Mouse (Mus musculus): ENCODE results near the gene Col16a1. TPM values are rescaled to one million over a fixed set of nuclear protein-coding genes. Genes with fewer than 3 reads are reported as not detected.

The Col16a1 gene
- total RNA-seq, 1 experiment: 4.9 TPM

- Histone ChIP-seq H3K9ac (ENCODE audit: insufficient read depth, low read depth, low read length, poor library complexity, severe bottlenecking) (no peak overlapping the region), H3K4me3 (ENCODE audit: insufficient read depth in 1 of 2, low read depth in 1 of 2, low read length in 2 of 2, poor library complexity in 1 of 2, severe bottlenecking in 1 of 2) (no peak overlapping the region), H3K27ac (ENCODE audit: insufficient read depth, low read depth, low read length, poor library complexity, severe bottlenecking) (no peak overlapping the region), H3K4me1 (ENCODE audit: control insufficient read depth in 2 of 2, insufficient read depth in 2 of 2, low read length in 2 of 2, poor library complexity in 1 of 2) (no peaks in the 10 kb centered on the region; a peak in 1 of 4 replicates), H3K36me3 (ENCODE audit: control insufficient read depth, insufficient read depth, low read length, poor library complexity, severe bottlenecking) (no peaks in the 10 kb centered on the region), H3K9me3 (ENCODE audit: control insufficient read depth, insufficient read depth, low read depth, low read length) (no peaks in the 10 kb centered on the region)
- in situ Hi-C loops (cut with MboI; ENCODE audit: low sequenced_read_pairs in 2 of 2, unreplicated experiment in 2 of 2): no loop called here
- DNase-seq (ENCODE audit: low read depth, low spot score): no peak
- TF ChIP-seq MAFK (IDR thresholded peaks at IDR 0.05; ENCODE audit: insufficient read depth, low read depth, low read length) (no peak), HCFC1 (IDR thresholded peaks at IDR 0.05; ENCODE audit: borderline replicate concordance, insufficient read depth, low read length) (no peak), ZC3H11A (IDR thresholded peaks at IDR 0.05; ENCODE audit: borderline replicate concordance, low read depth, low read length) (no peak), ZNF384 (IDR thresholded peaks at IDR 0.05; ENCODE audit: low read depth, low read length) (no peak), CHD2 (IDR thresholded peaks at IDR 0.05; ENCODE audit: low read depth, low read length) (no peak)
Measured at GRCm38 (mm10) chr4:130081345-130082190, 33.9 kb downstream of the Col16a1 start.

GRCm38 (mm10) chr4:130082211-130082610 is 34.6 kb downstream of the Col16a1 start:
- no peak overlapping the region for H3K4me3 ChIP-seq (ENCODE audit: insufficient read depth in 1 of 2, low read depth in 1 of 2, low read length in 2 of 2, poor library complexity in 1 of 2, severe bottlenecking in 1 of 2)
- H3K36me3 ChIP-seq (ENCODE audit: control insufficient read depth, insufficient read depth, low read length, poor library complexity, severe bottlenecking): no peaks in the 10 kb centered on the region
- DNase-seq (ENCODE audit: low read depth, low spot score): no peak
- no peak overlapping the region for H3K27ac ChIP-seq (ENCODE audit: insufficient read depth, low read depth, low read length, poor library complexity, severe bottlenecking)
- TF ChIP-seq ZNF384 (IDR thresholded peaks at IDR 0.05; ENCODE audit: low read depth, low read length) (no peak), ZC3H11A (IDR thresholded peaks at IDR 0.05; ENCODE audit: borderline replicate concordance, low read depth, low read length) (no peak), CHD2 (IDR thresholded peaks at IDR 0.05; ENCODE audit: low read depth, low read length) (no peak), MAFK (IDR thresholded peaks at IDR 0.05; ENCODE audit: insufficient read depth, low read depth, low read length) (no peak), HCFC1 (IDR thresholded peaks at IDR 0.05; ENCODE audit: borderline replicate concordance, insufficient read depth, low read length) (no peak)
- H3K9me3 ChIP-seq (ENCODE audit: control insufficient read depth, insufficient read depth, low read depth, low read length): no peaks in the 10 kb centered on the region
- in situ Hi-C loops (cut with MboI; ENCODE audit: low sequenced_read_pairs in 2 of 2, unreplicated experiment in 2 of 2): no loop called here
- H3K4me1 ChIP-seq (ENCODE audit: control insufficient read depth in 2 of 2, insufficient read depth in 2 of 2, low read length in 2 of 2, poor library complexity in 1 of 2): no peaks in the 10 kb centered on the region; a peak in 1 of 4 replicates
- no peak overlapping the region for H3K9ac ChIP-seq (ENCODE audit: insufficient read depth, low read depth, low read length, poor library complexity, severe bottlenecking)

- Histone ChIP-seq H3K4me1 (ENCODE audit: control insufficient read depth in 2 of 2, insufficient read depth in 2 of 2, low read length in 2 of 2, poor library complexity in 1 of 2) (no peaks in the 10 kb centered on the region), H3K36me3 (ENCODE audit: control insufficient read depth, insufficient read depth, low read length, poor library complexity, severe bottlenecking) (no peaks in the 10 kb centered on the region), H3K9me3 (ENCODE audit: control insufficient read depth, insufficient read depth, low read depth, low read length) (no peaks in the 10 kb centered on the region), H3K27ac (ENCODE audit: insufficient read depth, low read depth, low read length, poor library complexity, severe bottlenecking) (no peak overlapping the region), H3K9ac (ENCODE audit: insufficient read depth, low read depth, low read length, poor library complexity, severe bottlenecking) (no peak overlapping the region), H3K4me3 (ENCODE audit: insufficient read depth in 1 of 2, low read depth in 1 of 2, low read length in 2 of 2, poor library complexity in 1 of 2, severe bottlenecking in 1 of 2) (no peak overlapping the region)
- no peak for TF ChIP-seq CHD2 (IDR thresholded peaks at IDR 0.05; ENCODE audit: low read depth, low read length)
- TF ChIP-seq HCFC1 (IDR thresholded peaks at IDR 0.05; ENCODE audit: borderline replicate concordance, insufficient read depth, low read length): no peak
- TF ChIP-seq MAFK (IDR thresholded peaks at IDR 0.05; ENCODE audit: insufficient read depth, low read depth, low read length): no peak
- TF ChIP-seq ZC3H11A (IDR thresholded peaks at IDR 0.05; ENCODE audit: borderline replicate concordance, low read depth, low read length): no peak
- no peak for TF ChIP-seq ZNF384 (IDR thresholded peaks at IDR 0.05; ENCODE audit: low read depth, low read length)
- in situ Hi-C loops (cut with MboI; ENCODE audit: low sequenced_read_pairs in 2 of 2, unreplicated experiment in 2 of 2): no loop called here
- no peak for DNase-seq (ENCODE audit: low read depth, low spot score)
Measured at GRCm38 (mm10) chr4:130084331-130084945, 36.8 kb downstream of the Col16a1 start.

- Histone ChIP-seq H3K36me3 (ENCODE audit: control insufficient read depth, insufficient read depth, low read length, poor library complexity, severe bottlenecking) (no peaks in the 10 kb centered on the region), H3K27ac (ENCODE audit: insufficient read depth, low read depth, low read length, poor library complexity, severe bottlenecking) (no peak overlapping the region), H3K4me1 (ENCODE audit: control insufficient read depth in 2 of 2, insufficient read depth in 2 of 2, low read length in 2 of 2, poor library complexity in 1 of 2) (no peaks in the 10 kb centered on the region), H3K9me3 (ENCODE audit: control insufficient read depth, insufficient read depth, low read depth, low read length) (no peaks in the 10 kb centered on the region), H3K9ac (ENCODE audit: insufficient read depth, low read depth, low read length, poor library complexity, severe bottlenecking) (no peak overlapping the region), H3K4me3 (ENCODE audit: insufficient read depth in 1 of 2, low read depth in 1 of 2, low read length in 2 of 2, poor library complexity in 1 of 2, severe bottlenecking in 1 of 2) (no peak overlapping the region)
- TF ChIP-seq ZC3H11A (IDR thresholded peaks at IDR 0.05; ENCODE audit: borderline replicate concordance, low read depth, low read length) (no peak), CHD2 (IDR thresholded peaks at IDR 0.05; ENCODE audit: low read depth, low read length) (no peak), ZNF384 (IDR thresholded peaks at IDR 0.05; ENCODE audit: low read depth, low read length) (no peak), HCFC1 (IDR thresholded peaks at IDR 0.05; ENCODE audit: borderline replicate concordance, insufficient read depth, low read length) (no peak), MAFK (IDR thresholded peaks at IDR 0.05; ENCODE audit: insufficient read depth, low read depth, low read length) (no peak)
- in situ Hi-C loops (cut with MboI; ENCODE audit: low sequenced_read_pairs in 2 of 2, unreplicated experiment in 2 of 2): no loop called here
- DNase-seq (ENCODE audit: low read depth, low spot score): no peak
Measured at GRCm38 (mm10) chr4:130085246-130085820, 37.7 kb downstream of the Col16a1 start.

Measured in ES-E14 (cell line).